Comparison of ENCODE assay signal across 9 mouse cellular contexts in genomic region chr12:102422065-102422464, GRCm38 (mm10). TPM values are rescaled to one million over a fixed set of nuclear protein-coding genes. Genes with fewer than 3 reads are reported as not detected.
DNase-seq lines count a peak whose midpoint lies in the region; ATAC-seq and TF ChIP-seq lines count a peak whose summit lies in the region.
"Had no signal": no experiment of that assay in that cellular context is flagged by ENCODE, and none has a peak within 500 bp of the region (broad histone marks: within the 10 kb centered on the region; RNA-seq: fewer than 3 reads in every experiment).

No protein-coding gene starts in this region.

- peak overlapping the region; percentile 67; the same call in 1 of the 2 replicates for H3K27ac ChIP-seq in kidney, postnatal 0 days
- H3K27ac ChIP-seq: hindbrain, embryonic 15.5 days had no signal

- H3K4me3 ChIP-seq in kidney, postnatal 0 days (replicated peaks; ENCODE audit: low read depth, low read length), result no peak overlapping the region
- H3K4me3 ChIP-seq: hindbrain, embryonic 15.5 days had no signal

- no peaks in the 10 kb centered on the region for H3K4me1 ChIP-seq in kidney, postnatal 0 days (replicated peaks; ENCODE audit: insufficient read depth, low read length)

- WGBS in kidney, postnatal 0 days, result 74% methylated on average over 6 of the region's 6 CpGs

- H3K9ac ChIP-seq in kidney, postnatal 0 days (ENCODE audit: low read depth, low read length), result no peak overlapping the region
- H3K9ac ChIP-seq: hindbrain, embryonic 15.5 days had no signal

- peaks cover 7% of the 10 kb centered on the region; the same call in 1 of the 2 replicates for H3K36me3 ChIP-seq in kidney, postnatal 0 days (ENCODE audit: insufficient read depth, low read length)

- ATAC-seq in kidney, postnatal 0 days (replicated peaks; ENCODE audit: low FRiP score, low read depth), result peak; percentile 63
- no peak for ATAC-seq in granulocyte monocyte progenitor cell, adult 5-6 weeks (replicated peaks; ENCODE audit: poor library complexity, severe bottlenecking)

- TF ChIP-seq CTCF in kidney, postnatal 0 days (IDR thresholded peaks at IDR 0.05; ENCODE audit: low read depth), result no peak

- DNase-seq in right cerebral cortex, adult 18-20 months, result peak; percentile 70
- DNase-seq in right cerebral cortex, postnatal 25 days, result no peak
- peak; percentile 63 for DNase-seq in gastrocnemius, postnatal 25 days
- no peak for DNase-seq in kidney, postnatal 0 days (ENCODE audit: low spot score)
- peak; percentile 61 for DNase-seq in retina, postnatal 7 days (ENCODE audit: low read depth, low spot score)
- DNase-seq in layer of hippocampus, adult 9-11 months, result no peak
- no peak for DNase-seq in thymus, postnatal 36 days

- H3K4me2 ChIP-seq in kidney, postnatal 0 days (ENCODE audit: low read length), result no peak overlapping the region
- H3K4me2 ChIP-seq: hindbrain, embryonic 15.5 days had no signal

- no peaks in the 10 kb centered on the region for H3K9me3 ChIP-seq in kidney, postnatal 0 days (replicated peaks; ENCODE audit: low read length)
- H3K9me3 ChIP-seq: hindbrain, embryonic 15.5 days had no signal

- H3K27me3 ChIP-seq in kidney, postnatal 0 days (ENCODE audit: insufficient read depth, low read length), result no peaks in the 10 kb centered on the region
- H3K27me3 ChIP-seq: hindbrain, embryonic 15.5 days had no signal

RNA-seq across cellular contexts. Expression of gene Lgmn, which starts 17.5 kb away (rescaled TPM):
- 10 to 100 TPM; 29.4 to 31.9 TPM for total RNA-seq in gastrocnemius, postnatal 25 days (2021)
- 286 and 302 TPM in 2 replicates for polyA plus RNA-seq in kidney, postnatal 0 days (2015; fragmentation: Nextera tagmentation; extraction: Ambion mirVana)
- 0.47 and 0.58 TPM in 2 replicates for total RNA-seq in granulocyte monocyte progenitor cell, adult 5-6 weeks (2014; fragmentation: Nextera tagmentation)
- 1.2 and 1.7 TPM in 2 replicates for total RNA-seq in granulocyte monocyte progenitor cell, adult 5-6 weeks (2017)

RNA-seq across cellular contexts. Expression of gene Golga5, which starts 46.9 kb away (rescaled TPM):
- 10 to 100 TPM; 21.0 to 22.7 TPM for total RNA-seq in gastrocnemius, postnatal 25 days (2021)
- polyA plus RNA-seq in kidney, postnatal 0 days (2015; fragmentation: Nextera tagmentation; extraction: Ambion mirVana), result 36.4 and 38.7 TPM in 2 replicates
- 25.2 and 28.7 TPM in 2 replicates for total RNA-seq in granulocyte monocyte progenitor cell, adult 5-6 weeks (2014; fragmentation: Nextera tagmentation)
- 53.3 and 71.2 TPM in 2 replicates for total RNA-seq in granulocyte monocyte progenitor cell, adult 5-6 weeks (2017)

Comparison
In these comparisons a context has a peak if more than half of its experiments do, and no peak if none do; other contexts are left out.
1. DNase-seq: peak in right cerebral cortex, adult 18-20 months (single experiment), gastrocnemius, postnatal 25 days (single experiment) and retina, postnatal 7 days (single experiment); none in right cerebral cortex, postnatal 25 days (single experiment), kidney, postnatal 0 days (single experiment), layer of hippocampus, adult 9-11 months (single experiment) and thymus, postnatal 36 days (0 of 2).
2. RNA of gene Lgmn, which starts 17.5 kb away (total RNA-seq): 29.4 to 31.9 TPM in gastrocnemius, postnatal 25 days; 0.47 to 1.7 TPM in granulocyte monocyte progenitor cell, adult 5-6 weeks; every median in the first group is over 10 times any median in the second.